Mouse (Mus musculus) limb, embryonic 13.5 days (tissue): ENCODE results near the gene Rassf10. TPM values are rescaled to one million over a fixed set of nuclear protein-coding genes. Genes with fewer than 3 reads are reported as not detected.
"Not testable (repeated sequence)": the region's sequence is repeated elsewhere in the genome, so short reads cannot be mapped to it uniquely, and the experiment has no call there.

Experiments used
- ATAC-seq: fragments of 200-750 bp; cut with Nextera tagmentation; 2 replicates; pipeline ENCODE4 v1.8.0; 2017; ENCODE audit warnings: low read depth, moderate number of reproducible peaks, moderate TSS enrichment; ENCODE audit not compliant: low FRiP score
- H3K27ac ChIP-seq: fragments of 300-500 bp; sonication (generic); 2 replicates; pipeline ENCODE4 v1.5.1; 2015; ENCODE audit warnings: inconsistent platforms, mild to moderate bottlenecking, moderate library complexity
- H3K27me3 ChIP-seq: fragments of 300-500 bp; sonication (generic); 2 replicates; pipeline ENCODE4 v1.6.1; 2015; ENCODE audit warnings: mild to moderate bottlenecking, inconsistent platforms
- H3K36me3 ChIP-seq: fragments of 300-500 bp; sonication (generic); 2 replicates; pipeline ENCODE4 v1.6.1; 2015; ENCODE audit warnings: inconsistent platforms, mild to moderate bottlenecking, moderate library complexity
- H3K4me1 ChIP-seq: fragments of 300-500 bp; sonication (generic); 2 replicates; pipeline ENCODE4 v1.6.1; 2015; ENCODE audit warnings: inconsistent platforms
- H3K4me2 ChIP-seq: fragments of 300-500 bp; sonication (generic); replicated peaks from 2 replicates; pipeline ENCODE4 v1.6.1; 2015; ENCODE audit warnings: inconsistent platforms, mild to moderate bottlenecking, moderate library complexity
- H3K4me3 ChIP-seq: fragments of 300-500 bp; sonication (generic); 2 replicates; pipeline ENCODE4 v1.5.1; 2015; ENCODE audit warnings: moderate library complexity, mild to moderate bottlenecking, inconsistent platforms
- H3K9ac ChIP-seq: fragments of 300-500 bp; sonication (generic); 2 replicates; pipeline ENCODE4 v1.6.1; 2015; ENCODE audit warnings: mild to moderate bottlenecking, inconsistent platforms
- H3K9me3 ChIP-seq: fragments of 300-500 bp; sonication (generic); 2 replicates; pipeline ENCODE4 v1.6.1; 2016; ENCODE audit warnings: inconsistent platforms
- WGBS: fragments of 180-500 bp; shearing (Covaris S2); methylation state at CpG from one replicate; pipeline ENCODE4 v1.1.7; 2015; 5-methylcytosine and 5-hydroxymethylcytosine counted together
- polyA plus RNA-seq: library from polyadenylated mRNA; unstranded; fragments of >200 nt; fragmentation: Nextera tagmentation; extraction: Ambion mirVana; gene quantifications from 2 replicates; pipeline ENCODE4 v1.2.1, GENCODE M21; 2015

The Rassf10 gene
- polyA plus RNA-seq, 1 experiment from 2014 or later: 2.3 TPM

DNA sequence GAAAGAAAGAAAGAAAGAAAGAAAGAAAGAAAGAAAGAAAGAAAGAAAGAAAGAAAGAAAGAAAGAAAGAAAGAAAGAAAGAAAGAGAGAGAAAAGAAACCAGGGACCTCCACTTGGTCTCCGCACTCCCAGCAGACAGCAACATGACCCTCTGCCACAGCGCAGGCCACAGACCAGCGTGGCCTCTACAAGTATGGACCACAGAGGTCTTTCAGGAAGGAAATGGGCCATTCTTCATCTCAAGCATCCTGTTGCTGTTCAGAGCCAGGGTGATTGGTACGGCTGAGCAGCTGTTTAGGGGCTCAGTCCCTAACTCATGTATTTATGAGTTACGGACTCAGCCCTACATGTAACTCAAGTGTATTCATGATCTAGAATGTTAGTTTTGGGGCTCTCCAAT is 17.9 kb upstream of the Rassf10 start:
- not testable (repeated sequence) for H3K27me3 ChIP-seq, H3K27ac ChIP-seq, H3K9ac ChIP-seq, H3K4me3 ChIP-seq, H3K4me2 ChIP-seq, H3K4me1 ChIP-seq, ATAC-seq, H3K9me3 ChIP-seq, H3K36me3 ChIP-seq
- WGBS: 82% methylated on average over 5 of the region's 5 CpGs

DNA sequence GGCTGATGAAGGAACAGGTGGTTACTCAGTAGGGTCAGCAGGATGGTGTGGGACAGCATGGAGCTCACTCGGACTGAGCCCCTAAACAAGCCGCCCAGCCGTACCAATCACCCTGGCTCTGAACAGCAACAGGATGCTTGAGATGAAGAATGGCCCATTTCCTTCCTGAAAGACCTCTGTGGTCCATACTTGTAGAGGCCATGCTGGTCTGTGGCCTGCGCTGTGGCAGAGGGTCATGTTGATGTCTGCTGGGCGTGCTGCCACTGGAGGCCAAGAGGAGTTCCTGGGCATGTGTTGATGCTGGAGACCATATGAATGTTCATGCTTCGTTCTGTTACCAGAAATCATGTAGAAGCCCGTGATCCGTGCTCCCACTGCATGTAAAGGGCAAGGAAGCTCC is 16.7 kb upstream of the Rassf10 start:
- Histone ChIP-seq H3K9me3 (no peaks in the 10 kb centered on the region), H3K27ac (no peak overlapping the region), H3K9ac (no peak overlapping the region), H3K4me3 (no peak overlapping the region), H3K27me3 (no peaks in the 10 kb centered on the region), H3K36me3 (no peaks in the 10 kb centered on the region), H3K4me1 (no peaks in the 10 kb centered on the region), H3K4me2 (no peak overlapping the region)
- WGBS: 89% methylated on average over 8 of the region's 8 CpGs
- ATAC-seq: no peak

DNA sequence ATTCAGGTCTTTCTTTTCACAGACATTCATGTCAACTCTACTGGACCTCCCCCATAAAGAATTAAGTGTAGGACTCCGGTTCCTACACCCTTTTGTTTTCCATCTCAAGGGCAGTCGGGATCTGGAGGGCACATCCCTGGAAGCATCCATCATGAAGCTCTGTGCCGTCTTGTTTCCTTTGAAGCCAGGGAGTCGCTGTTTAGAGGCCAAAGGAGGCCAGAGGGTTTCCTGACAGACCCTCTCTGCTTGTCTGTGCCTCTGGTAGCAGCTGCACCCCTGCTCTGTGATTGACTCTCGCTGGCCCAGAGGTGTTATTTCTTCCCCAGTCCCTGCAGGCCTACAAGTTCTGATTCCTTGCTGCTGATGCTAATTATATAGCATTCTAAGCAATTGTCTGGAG is 14.8 kb upstream of the Rassf10 start:
- H3K4me1 ChIP-seq: no peaks in the 10 kb centered on the region
- no peak for ATAC-seq
- 20% methylated on average over 5 of the region's 5 CpGs for WGBS

DNA sequence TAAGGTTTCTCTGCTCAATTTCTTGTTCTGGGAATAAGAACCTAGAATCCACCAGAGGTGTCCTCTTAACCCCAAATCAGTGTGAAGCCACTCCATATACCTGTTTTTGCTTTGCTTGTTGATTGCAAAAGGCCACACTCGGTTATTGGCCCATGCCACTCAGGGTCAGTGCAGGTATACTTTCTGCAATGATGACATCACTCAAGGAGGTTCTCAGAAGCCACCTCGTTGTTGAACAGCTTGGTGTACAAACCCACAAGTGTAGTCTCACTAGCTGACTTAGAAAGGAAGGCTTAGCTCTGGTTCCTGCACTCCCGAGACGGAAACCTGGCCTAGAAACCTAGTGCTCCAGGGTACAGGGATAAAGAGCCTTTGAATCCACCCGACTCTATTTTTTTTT is 11.2 kb upstream of the Rassf10 start:
- 65% methylated on average over 5 of the region's 5 CpGs for WGBS
- Histone ChIP-seq H3K36me3 (no peaks in the 10 kb centered on the region), H3K4me2 (no peak overlapping the region), H3K9me3 (no peaks in the 10 kb centered on the region), H3K27me3 (no peaks in the 10 kb centered on the region), H3K9ac (no peak overlapping the region), H3K4me3 (no peak overlapping the region), H3K4me1 (peaks cover 4% of the 10 kb centered on the region; the same call in 1 of the 2 replicates), H3K27ac (no peak overlapping the region)
- no peak for ATAC-seq

More for the DNA sequence above, 14.8 kb upstream of the Rassf10 start:
- Histone ChIP-seq H3K4me2 (no peak overlapping the region), H3K27ac (no peak overlapping the region), H3K27me3 (no peaks in the 10 kb centered on the region), H3K4me3 (no peak overlapping the region), H3K9ac (no peak overlapping the region), H3K9me3 (no peaks in the 10 kb centered on the region), H3K36me3 (no peaks in the 10 kb centered on the region)

DNA sequence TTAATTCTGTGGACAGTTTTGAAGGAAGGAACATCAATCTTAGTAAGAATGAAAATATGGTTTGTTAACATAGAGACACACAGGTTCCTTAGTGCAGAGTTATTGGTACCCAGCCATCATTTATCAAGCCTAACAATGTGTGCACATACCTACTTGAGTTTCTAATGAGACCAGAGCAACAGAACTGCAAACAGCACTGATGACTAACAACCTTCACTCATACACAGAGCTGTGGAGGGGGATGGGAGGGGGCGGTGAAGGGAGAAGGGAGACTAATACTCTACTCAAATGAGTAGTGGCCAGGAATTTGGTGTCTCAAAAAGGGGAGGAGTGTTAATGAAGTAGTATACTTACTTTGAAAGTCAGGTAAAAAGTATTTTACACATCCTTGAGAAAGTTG is 10.7 kb upstream of the Rassf10 start:
- H3K36me3 ChIP-seq: no peaks in the 10 kb centered on the region
- H3K27me3 ChIP-seq: no peaks in the 10 kb centered on the region
- no peak overlapping the region for H3K27ac ChIP-seq
- no peaks in the 10 kb centered on the region for H3K9me3 ChIP-seq
- H3K4me2 ChIP-seq: no peak overlapping the region
- peaks cover 4% of the 10 kb centered on the region; the same call in 1 of the 2 replicates for H3K4me1 ChIP-seq
- no peak for ATAC-seq
- WGBS: 82% methylated on average over 1 of the region's 1 CpGs
- no peak overlapping the region for H3K9ac ChIP-seq
- no peak overlapping the region for H3K4me3 ChIP-seq

DNA sequence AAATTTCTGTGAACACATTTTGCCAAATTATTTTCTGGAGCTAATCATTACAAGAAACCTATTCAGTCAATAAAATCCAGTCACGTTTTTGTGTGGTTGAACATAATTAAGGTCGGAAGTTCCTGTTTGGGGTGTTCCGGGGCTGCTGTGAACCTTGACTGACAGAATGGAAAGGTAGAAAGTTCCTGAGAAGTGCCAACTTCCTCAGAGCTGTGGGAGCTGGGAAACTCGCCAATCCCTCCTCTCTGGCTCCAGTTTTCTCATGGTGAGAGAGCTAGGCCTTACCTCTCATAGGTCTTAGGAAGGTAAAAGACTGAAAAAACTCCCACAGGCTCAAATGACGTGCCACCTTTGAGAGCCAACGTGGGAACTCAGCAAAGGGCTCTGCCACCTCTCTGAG is 7.1 kb upstream of the Rassf10 start:
- Histone ChIP-seq H3K36me3 (no peaks in the 10 kb centered on the region), H3K9ac (no peak overlapping the region), H3K27me3 (0 out of 2 replicates have a peak, but pooled peaks cover 3% of the 10 kb centered on the region), H3K4me1 (peaks cover 4% of the 10 kb centered on the region), H3K27ac (no peak overlapping the region), H3K9me3 (no peaks in the 10 kb centered on the region), H3K4me2 (no peak overlapping the region), H3K4me3 (no peak overlapping the region)
- no peak for ATAC-seq
- 35% methylated on average over 6 of the region's 6 CpGs for WGBS

DNA sequence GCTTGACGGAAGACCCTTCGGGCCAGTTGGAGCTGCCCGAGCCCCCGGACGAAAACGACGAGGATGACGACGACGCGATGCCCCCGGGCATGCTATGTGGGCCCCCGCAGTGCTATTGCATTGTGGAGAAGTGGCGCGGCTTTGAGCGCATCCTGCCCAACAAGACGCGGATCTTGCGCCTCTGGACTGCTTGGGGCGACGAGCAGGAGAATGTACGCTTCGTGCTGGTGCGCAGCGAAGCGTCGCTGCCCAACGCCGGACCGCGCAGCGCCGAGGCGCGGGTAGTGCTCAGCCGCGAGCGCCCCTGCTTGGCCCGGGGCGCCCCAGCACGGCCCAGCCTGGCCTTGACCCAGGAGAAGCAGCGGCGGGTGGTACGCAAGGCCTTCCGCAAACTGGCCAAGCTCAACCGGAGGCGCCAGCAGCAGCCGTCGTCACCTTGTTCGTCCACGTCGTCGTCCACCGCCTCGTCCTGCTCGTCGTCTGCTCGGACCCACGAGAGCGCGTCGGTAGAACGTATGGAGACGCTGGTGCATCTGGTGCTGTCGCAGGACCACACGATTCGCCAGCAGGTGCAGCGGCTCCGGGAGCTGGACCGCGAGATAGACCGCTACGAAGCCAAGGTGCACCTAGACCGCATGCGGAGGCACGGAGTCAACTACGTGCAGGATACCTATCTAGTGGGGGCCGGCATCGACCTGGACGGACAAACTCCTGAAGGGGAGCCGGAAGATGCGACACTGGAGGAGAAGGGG is 765 bp downstream of the Rassf10 start:
- Histone ChIP-seq H3K4me1 (peaks cover 30% of the 10 kb centered on the region), H3K36me3 (no peaks in the 10 kb centered on the region), H3K27ac (no peak overlapping the region), H3K4me2 (peak overlapping the region; percentile 91), H3K4me3 (peak overlapping the region; percentile 53), H3K9ac (peak overlapping the region; percentile 63), H3K27me3 (peaks cover 52% of the 10 kb centered on the region), H3K9me3 (no peaks in the 10 kb centered on the region)
- under 1% methylated on average over 82 of the region's 82 CpGs for WGBS
- ATAC-seq: no peak

DNA sequence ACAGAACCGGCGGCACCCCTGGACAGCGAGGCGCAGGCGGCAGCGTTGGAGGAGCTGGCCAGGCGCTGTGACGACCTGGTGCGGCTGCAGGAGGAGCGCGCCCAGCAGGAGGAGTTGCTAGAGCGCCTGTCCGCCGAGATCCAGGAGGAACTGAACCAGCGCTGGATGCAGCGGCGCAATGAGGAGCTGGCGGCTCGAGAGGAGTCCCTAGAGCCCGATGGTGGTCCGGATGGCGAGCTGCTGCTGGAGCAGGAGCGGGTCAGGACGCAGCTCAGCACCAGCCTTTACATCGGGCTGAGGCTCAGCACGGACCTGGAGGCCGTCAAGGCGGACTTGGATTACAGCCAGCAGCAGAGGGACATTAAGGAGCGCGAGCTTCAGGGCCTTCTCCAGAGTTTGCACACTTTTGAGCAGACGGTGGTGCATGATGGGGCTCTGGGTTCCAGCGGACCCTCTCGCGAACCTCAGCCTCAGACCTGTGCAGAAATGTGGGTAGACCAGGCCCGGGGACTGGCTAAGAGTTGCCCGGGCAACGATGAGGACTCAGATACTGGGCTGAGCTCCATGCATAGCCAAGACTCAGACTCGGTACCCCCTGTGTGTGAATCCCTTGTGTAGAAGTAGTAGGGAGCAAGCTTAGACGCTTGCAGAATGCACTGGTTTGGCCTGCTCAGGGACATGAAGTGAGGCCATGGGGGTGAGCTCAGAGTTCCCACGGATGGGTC is 1.5 kb downstream of the Rassf10 start:
- peaks cover 30% of the 10 kb centered on the region for H3K4me1 ChIP-seq
- peak overlapping the region; percentile 63 for H3K9ac ChIP-seq
- 0 out of 2 replicates have a peak, but pooled peaks have one; percentile 14 for ATAC-seq
- peak overlapping the region; percentile 91 for H3K4me2 ChIP-seq
- WGBS: 3% methylated on average over 40 of the region's 40 CpGs
- no peaks in the 10 kb centered on the region for H3K9me3 ChIP-seq
- H3K27me3 ChIP-seq: peaks cover 50% of the 10 kb centered on the region
- no peak overlapping the region for H3K27ac ChIP-seq
- no peaks in the 10 kb centered on the region for H3K36me3 ChIP-seq
- peak overlapping the region; percentile 53 for H3K4me3 ChIP-seq

DNA sequence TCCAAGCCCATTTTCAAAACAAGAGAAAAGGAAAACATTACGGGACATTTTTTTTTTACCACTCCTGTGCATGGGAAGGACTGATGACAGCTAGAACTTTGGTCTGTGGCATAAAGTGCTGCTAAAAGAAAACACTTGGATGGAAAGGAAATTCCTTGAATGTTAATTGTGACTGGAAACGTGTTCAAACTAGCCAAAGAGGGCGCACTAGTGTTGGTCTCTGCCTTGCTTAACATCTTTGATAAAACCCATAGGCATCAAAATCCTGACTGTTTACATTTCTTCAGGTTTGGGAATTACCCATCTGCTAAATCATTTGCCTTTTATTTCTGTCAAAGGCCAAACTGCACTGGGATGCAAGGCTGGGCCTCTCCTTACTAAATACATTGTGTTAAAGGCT is 2.2 kb downstream of the Rassf10 start:
- H3K27me3 ChIP-seq: peaks cover 50% of the 10 kb centered on the region
- H3K27ac ChIP-seq: no peak overlapping the region
- ATAC-seq: no peak
- 37% methylated on average over 3 of the region's 3 CpGs for WGBS
- no peaks in the 10 kb centered on the region for H3K36me3 ChIP-seq
- H3K4me3 ChIP-seq: peak overlapping the region; percentile 53; the same call in 1 of the 2 replicates
- no peaks in the 10 kb centered on the region for H3K9me3 ChIP-seq
- H3K9ac ChIP-seq: no peak overlapping the region
- peak overlapping the region; percentile 91; the same call in 1 of the 2 replicates for H3K4me2 ChIP-seq
- H3K4me1 ChIP-seq: peaks cover 30% of the 10 kb centered on the region

DNA sequence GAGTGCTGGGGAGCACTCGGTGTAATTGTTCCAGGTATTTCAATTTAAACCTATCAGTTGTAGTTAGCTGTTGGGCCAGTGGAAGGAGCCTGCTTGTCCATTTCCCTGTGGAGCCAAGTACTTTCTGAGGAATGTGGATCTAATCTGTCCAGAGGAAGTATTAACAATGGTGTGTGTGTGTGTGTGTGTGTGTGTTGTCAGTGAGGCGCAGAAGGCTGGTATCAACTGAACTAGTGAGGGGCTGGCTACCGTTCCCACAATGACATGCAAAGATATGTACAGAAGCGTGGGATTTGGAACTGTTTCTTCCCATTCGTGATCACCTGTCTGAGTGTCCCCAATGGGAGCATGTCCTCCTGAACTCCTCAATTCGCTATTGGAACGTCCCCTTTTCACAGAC is 3.2 kb downstream of the Rassf10 start:
- no peaks in the 10 kb centered on the region for H3K36me3 ChIP-seq
- H3K27ac ChIP-seq: no peak overlapping the region
- H3K4me1 ChIP-seq: peaks cover 30% of the 10 kb centered on the region
- 67% methylated on average over 7 of the region's 7 CpGs for WGBS
- H3K4me3 ChIP-seq: no peak overlapping the region
- no peaks in the 10 kb centered on the region for H3K9me3 ChIP-seq
- no peak for ATAC-seq
- H3K4me2 ChIP-seq: peak overlapping the region; percentile 12
- no peak overlapping the region for H3K9ac ChIP-seq
- H3K27me3 ChIP-seq: peaks cover 50% of the 10 kb centered on the region

DNA sequence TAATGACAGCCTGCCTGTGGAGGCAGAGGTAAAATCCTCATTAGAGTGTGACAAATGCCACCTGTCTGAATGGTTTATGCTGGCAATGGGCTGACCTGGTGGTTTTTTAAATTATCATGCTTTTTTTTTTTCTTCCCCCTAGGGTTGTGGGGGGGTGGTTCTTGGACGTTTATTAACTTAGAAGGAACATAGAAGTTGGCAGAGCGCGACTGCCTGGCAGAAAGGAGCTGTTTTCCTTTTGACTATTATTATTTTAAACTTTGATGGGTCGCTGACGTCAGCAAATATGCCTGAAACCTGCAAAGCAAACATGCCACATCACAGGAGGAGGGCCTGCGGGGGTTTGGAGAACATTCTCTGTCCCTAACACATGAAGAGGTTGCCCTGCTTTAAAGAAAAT is 3.9 kb downstream of the Rassf10 start:
- H3K4me2 ChIP-seq: no peak overlapping the region
- no peaks in the 10 kb centered on the region for H3K9me3 ChIP-seq
- H3K36me3 ChIP-seq: no peaks in the 10 kb centered on the region
- no peak overlapping the region for H3K9ac ChIP-seq
- no peak overlapping the region for H3K4me3 ChIP-seq
- no peak for ATAC-seq
- WGBS: 56% methylated on average over 6 of the region's 6 CpGs
- peaks cover 30% of the 10 kb centered on the region for H3K4me1 ChIP-seq
- H3K27ac ChIP-seq: no peak overlapping the region
- H3K27me3 ChIP-seq: peaks cover 50% of the 10 kb centered on the region

DNA sequence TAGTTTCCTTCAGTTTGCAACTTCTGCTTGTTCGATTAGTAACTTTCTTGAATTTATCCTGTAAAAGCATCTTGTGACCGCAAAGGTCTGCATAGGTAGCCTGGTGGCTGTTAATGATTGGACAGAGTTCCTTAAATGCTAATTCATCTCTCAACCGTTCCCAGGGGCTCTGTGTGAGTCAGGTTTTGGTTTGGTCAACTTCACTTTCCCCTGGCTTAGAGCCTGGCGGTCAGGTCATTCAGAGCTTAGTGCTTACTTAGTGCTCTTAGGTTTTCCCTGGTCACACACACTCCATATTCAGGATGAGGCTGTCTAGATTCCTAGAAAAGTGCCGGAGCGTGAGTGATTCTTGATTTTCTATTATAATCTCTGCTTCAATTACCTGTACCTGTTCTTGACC is 12.6 kb downstream of the Rassf10 start:
- peaks cover 9% of the 10 kb centered on the region; the same call in 1 of the 2 replicates for H3K9me3 ChIP-seq
- no peak overlapping the region for H3K4me2 ChIP-seq
- no peak overlapping the region for H3K27ac ChIP-seq
- no peak for ATAC-seq
- H3K36me3 ChIP-seq: no peaks in the 10 kb centered on the region
- no peak overlapping the region for H3K4me3 ChIP-seq
- WGBS: 45% methylated on average over 6 of the region's 6 CpGs
- H3K27me3 ChIP-seq: no peaks in the 10 kb centered on the region
- peaks cover 9% of the 10 kb centered on the region; the same call in 1 of the 2 replicates for H3K4me1 ChIP-seq
- no peak overlapping the region for H3K9ac ChIP-seq
